Mouse (Mus musculus): Measurements from ENCODE around the gene Ugdh. TPM values are rescaled to one million over a fixed set of nuclear protein-coding genes. Genes with fewer than 3 reads are reported as not detected.

Gene Ugdh
- polyA plus RNA-seq, 1 experiment = 89.6 TPM

DNA sequence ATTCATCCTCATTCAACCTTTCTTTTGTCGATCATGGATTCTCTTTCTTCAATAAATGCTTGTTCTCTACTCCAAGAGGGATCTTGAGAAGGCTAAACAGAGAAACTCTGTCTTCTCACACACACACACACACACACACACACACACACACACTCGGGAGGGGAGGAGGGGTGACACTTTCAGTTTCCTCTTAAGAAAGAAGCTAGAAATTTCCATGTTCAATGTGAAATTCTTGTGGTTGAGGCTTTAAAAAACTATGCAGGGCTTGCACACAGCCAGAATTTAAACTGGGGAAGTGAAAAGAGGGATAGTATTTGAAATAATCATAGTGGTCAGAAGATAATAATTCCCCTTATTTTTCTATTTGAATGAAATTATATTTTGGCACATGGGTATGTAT, 40.1 kb upstream of the Ugdh start:
- no peaks in the 10 kb centered on the region for H3K79me3 ChIP-seq (ENCODE audit: low read depth)
- peaks cover 9% of the 10 kb centered on the region for H3K79me2 ChIP-seq (ENCODE audit: control insufficient read depth, insufficient read depth)
- no peak overlapping the region for H3K4me3 ChIP-seq (ENCODE audit: insufficient read depth, poor library complexity, severe bottlenecking)
- TF ChIP-seq CTCF (IDR thresholded peaks at IDR 0.05; ENCODE audit: control insufficient read depth, insufficient read depth, insufficient read length) (no peak), CEBPB (IDR thresholded peaks at IDR 0.05; ENCODE audit: low read depth) (no peak), MYOD1 (IDR thresholded peaks at IDR 0.05; ENCODE audit: control insufficient read depth, insufficient read length, low read depth) (no peak), MAX (IDR thresholded peaks at IDR 0.05) (no peak), FOSL1 (IDR thresholded peaks at IDR 0.05; ENCODE audit: insufficient read depth, low read length, poor library complexity, severe bottlenecking) (no peak), USF1 (IDR thresholded peaks at IDR 0.05; ENCODE audit: low read depth) (no peak), MYOG (IDR thresholded peaks at IDR 0.05; ENCODE audit: control insufficient read depth, extremely low read depth, insufficient read length) (no peak)
- no peaks in the 10 kb centered on the region for H3K36me3 ChIP-seq (ENCODE audit: control insufficient read depth, insufficient read depth)
- no peak overlapping the region for H3ac ChIP-seq (ENCODE audit: control insufficient read depth, insufficient read length, low read depth)
- H3K27me3 ChIP-seq (ENCODE audit: control insufficient read depth, insufficient read depth, insufficient read length) = no peaks in the 10 kb centered on the region

DNA sequence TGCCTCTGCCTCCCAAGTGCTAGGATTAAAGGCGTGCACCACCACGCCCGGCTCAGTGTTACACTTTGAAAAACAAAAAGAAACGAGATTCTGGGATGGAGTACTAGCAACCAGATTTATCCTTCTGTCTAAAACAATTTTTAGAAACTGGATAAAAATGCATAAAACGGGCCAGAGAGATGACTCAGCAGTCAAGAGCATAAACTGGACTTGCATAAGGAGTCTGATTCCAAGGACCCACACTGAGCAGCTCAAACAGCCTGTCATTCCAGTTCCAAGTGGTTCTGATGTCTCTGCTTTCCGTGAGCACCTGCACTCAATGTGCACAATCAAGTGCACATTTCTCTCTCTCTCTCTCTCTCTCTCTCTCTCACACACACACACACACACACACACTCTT, 34.0 kb upstream of the Ugdh start:
- Histone ChIP-seq H3K4me3 (ENCODE audit: insufficient read depth, poor library complexity, severe bottlenecking) (no peak overlapping the region), H3K79me2 (ENCODE audit: control insufficient read depth, insufficient read depth) (no peaks in the 10 kb centered on the region), H3ac (ENCODE audit: control insufficient read depth, insufficient read length, low read depth) (no peak overlapping the region), H3K27me3 (ENCODE audit: control insufficient read depth, insufficient read depth, insufficient read length) (no peaks in the 10 kb centered on the region), H3K36me3 (ENCODE audit: control insufficient read depth, insufficient read depth) (peaks cover 10% of the 10 kb centered on the region), H3K79me3 (ENCODE audit: low read depth) (no peaks in the 10 kb centered on the region)
- TF ChIP-seq MAX (IDR thresholded peaks at IDR 0.05) (no peak), CEBPB (IDR thresholded peaks at IDR 0.05; ENCODE audit: low read depth) (no peak), MYOG (IDR thresholded peaks at IDR 0.05; ENCODE audit: control insufficient read depth, extremely low read depth, insufficient read length) (no peak), MYOD1 (IDR thresholded peaks at IDR 0.05; ENCODE audit: control insufficient read depth, insufficient read length, low read depth) (no peak), USF1 (IDR thresholded peaks at IDR 0.05; ENCODE audit: low read depth) (no peak), FOSL1 (IDR thresholded peaks at IDR 0.05; ENCODE audit: insufficient read depth, low read length, poor library complexity, severe bottlenecking) (no peak), CTCF (IDR thresholded peaks at IDR 0.05; ENCODE audit: control insufficient read depth, insufficient read depth, insufficient read length) (no peak)

DNA sequence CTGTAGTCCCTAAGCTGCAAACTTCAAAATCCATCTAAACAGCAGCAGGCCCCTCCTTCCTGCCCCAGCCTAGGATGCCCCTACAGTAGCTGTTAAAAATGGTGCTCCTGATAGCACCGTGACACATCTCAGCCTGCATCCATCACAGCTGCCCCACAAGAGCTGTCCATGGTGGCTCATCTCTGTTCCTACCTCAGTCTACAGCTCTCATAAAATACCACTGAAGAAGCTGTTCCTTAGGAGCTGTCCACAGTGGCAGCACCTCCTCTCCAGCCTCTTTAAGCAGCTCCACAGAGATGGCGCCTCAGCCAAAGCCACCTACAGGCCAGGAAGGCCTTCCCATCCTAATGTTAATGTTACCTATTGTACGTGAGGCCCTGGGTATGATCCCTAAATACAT, 31.2 kb upstream of the Ugdh start:
- TF ChIP-seq USF1 (IDR thresholded peaks at IDR 0.05; ENCODE audit: low read depth) (no peak), MYOD1 (IDR thresholded peaks at IDR 0.05; ENCODE audit: control insufficient read depth, insufficient read length, low read depth) (no peak), MAX (IDR thresholded peaks at IDR 0.05) (no peak), MYOG (IDR thresholded peaks at IDR 0.05; ENCODE audit: control insufficient read depth, extremely low read depth, insufficient read length) (no peak), CTCF (IDR thresholded peaks at IDR 0.05; ENCODE audit: control insufficient read depth, insufficient read depth, insufficient read length) (no peak), CEBPB (IDR thresholded peaks at IDR 0.05; ENCODE audit: low read depth) (no peak), FOSL1 (IDR thresholded peaks at IDR 0.05; ENCODE audit: insufficient read depth, low read length, poor library complexity, severe bottlenecking) (no peak)
- no peaks in the 10 kb centered on the region for H3K79me3 ChIP-seq (ENCODE audit: low read depth)
- H3K36me3 ChIP-seq (ENCODE audit: control insufficient read depth, insufficient read depth) = peaks cover 10% of the 10 kb centered on the region
- no peak overlapping the region for H3ac ChIP-seq (ENCODE audit: control insufficient read depth, insufficient read length, low read depth)
- no peaks in the 10 kb centered on the region for H3K79me2 ChIP-seq (ENCODE audit: control insufficient read depth, insufficient read depth)
- no peak overlapping the region for H3K4me3 ChIP-seq (ENCODE audit: insufficient read depth, poor library complexity, severe bottlenecking)
- no peaks in the 10 kb centered on the region for H3K27me3 ChIP-seq (ENCODE audit: control insufficient read depth, insufficient read depth, insufficient read length)

DNA sequence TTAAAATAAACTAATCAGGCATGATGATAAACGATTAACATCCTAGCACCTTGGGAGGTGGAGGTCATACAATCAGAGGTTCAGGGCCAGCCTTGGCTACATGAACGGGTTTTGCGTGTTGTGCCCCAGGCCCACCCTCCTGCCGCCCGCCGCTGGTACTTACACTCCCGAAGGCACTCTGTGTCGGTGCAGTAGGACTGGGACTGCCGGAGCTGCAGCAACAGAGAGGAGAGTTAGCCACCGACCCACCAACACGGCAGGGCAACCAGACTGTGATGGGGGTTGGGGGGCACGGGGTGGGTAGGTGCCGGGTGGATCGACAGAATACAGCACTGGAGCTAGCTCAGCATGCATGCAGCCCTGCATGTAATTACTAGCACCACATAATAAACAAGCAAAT, 24.6 kb upstream of the Ugdh start:
- TF ChIP-seq MYOD1 (IDR thresholded peaks at IDR 0.05; ENCODE audit: control insufficient read depth, insufficient read length, low read depth) = no peak
- TF ChIP-seq USF1 (IDR thresholded peaks at IDR 0.05; ENCODE audit: low read depth) = no peak
- TF ChIP-seq FOSL1 (IDR thresholded peaks at IDR 0.05; ENCODE audit: insufficient read depth, low read length, poor library complexity, severe bottlenecking) = no peak
- TF ChIP-seq CTCF (IDR thresholded peaks at IDR 0.05; ENCODE audit: control insufficient read depth, insufficient read depth, insufficient read length) = no peak
- no peak for TF ChIP-seq MAX (IDR thresholded peaks at IDR 0.05)
- no peak for TF ChIP-seq MYOG (IDR thresholded peaks at IDR 0.05; ENCODE audit: control insufficient read depth, extremely low read depth, insufficient read length)
- Histone ChIP-seq H3K79me3 (ENCODE audit: low read depth) (no peaks in the 10 kb centered on the region), H3K27me3 (ENCODE audit: control insufficient read depth, insufficient read depth, insufficient read length) (no peaks in the 10 kb centered on the region), H3ac (ENCODE audit: control insufficient read depth, insufficient read length, low read depth) (no peak overlapping the region), H3K79me2 (ENCODE audit: control insufficient read depth, insufficient read depth) (peaks cover 6% of the 10 kb centered on the region), H3K4me3 (ENCODE audit: insufficient read depth, poor library complexity, severe bottlenecking) (no peak overlapping the region), H3K36me3 (ENCODE audit: control insufficient read depth, insufficient read depth) (no peaks in the 10 kb centered on the region)

DNA sequence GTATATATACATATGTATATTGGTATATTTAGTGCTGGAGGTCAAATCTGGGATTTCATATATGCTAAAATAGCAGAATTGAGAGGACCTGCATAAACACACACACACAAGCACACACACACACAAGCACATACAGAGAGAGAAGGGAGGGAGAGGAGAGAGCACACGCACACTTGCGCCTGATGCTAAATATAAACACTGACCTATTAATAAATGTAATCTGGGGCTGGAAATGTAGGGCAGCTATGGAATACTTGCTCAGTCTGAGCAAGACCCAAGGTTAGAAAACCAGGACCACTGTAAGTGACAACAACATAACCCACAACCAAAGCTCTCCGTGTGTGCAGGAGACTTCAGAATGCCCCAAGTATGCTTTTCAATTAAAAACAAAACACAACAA, 23.7 kb upstream of the Ugdh start:
- Histone ChIP-seq H3K4me3 (ENCODE audit: insufficient read depth, poor library complexity, severe bottlenecking) (no peak overlapping the region), H3K79me3 (ENCODE audit: low read depth) (no peaks in the 10 kb centered on the region), H3K36me3 (ENCODE audit: control insufficient read depth, insufficient read depth) (no peaks in the 10 kb centered on the region), H3ac (ENCODE audit: control insufficient read depth, insufficient read length, low read depth) (no peak overlapping the region), H3K79me2 (ENCODE audit: control insufficient read depth, insufficient read depth) (peaks cover 6% of the 10 kb centered on the region), H3K27me3 (ENCODE audit: control insufficient read depth, insufficient read depth, insufficient read length) (no peaks in the 10 kb centered on the region)
- TF ChIP-seq CTCF (IDR thresholded peaks at IDR 0.05; ENCODE audit: control insufficient read depth, insufficient read depth, insufficient read length) (no peak), MYOG (IDR thresholded peaks at IDR 0.05; ENCODE audit: control insufficient read depth, extremely low read depth, insufficient read length) (no peak), FOSL1 (IDR thresholded peaks at IDR 0.05; ENCODE audit: insufficient read depth, low read length, poor library complexity, severe bottlenecking) (no peak), MAX (IDR thresholded peaks at IDR 0.05) (no peak), USF1 (IDR thresholded peaks at IDR 0.05; ENCODE audit: low read depth) (no peak), MYOD1 (IDR thresholded peaks at IDR 0.05; ENCODE audit: control insufficient read depth, insufficient read length, low read depth) (no peak), CEBPB (IDR thresholded peaks at IDR 0.05; ENCODE audit: low read depth) (no peak)

DNA sequence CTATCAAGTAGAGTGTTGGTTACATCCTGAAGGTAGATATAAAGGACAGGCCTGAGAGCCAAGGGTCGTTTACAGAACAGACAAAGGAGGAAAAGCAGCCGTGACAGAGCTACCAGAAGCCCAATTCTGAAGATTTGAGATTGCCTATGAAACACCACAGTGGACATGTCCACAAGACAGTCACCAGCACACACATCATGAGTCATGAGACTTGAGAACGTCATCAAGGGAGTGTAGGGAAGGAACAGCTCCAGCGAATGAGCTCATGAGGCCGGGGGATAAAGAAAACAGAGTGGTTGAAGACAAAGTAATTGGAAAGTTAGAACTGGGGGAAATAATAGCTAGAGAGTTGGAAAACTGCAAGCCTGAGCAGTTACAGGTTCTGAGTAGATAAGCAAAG, 22.1 kb upstream of the Ugdh start:
- Histone ChIP-seq H3K4me3 (ENCODE audit: insufficient read depth, poor library complexity, severe bottlenecking) (no peak overlapping the region), H3K79me3 (ENCODE audit: low read depth) (no peaks in the 10 kb centered on the region), H3K79me2 (ENCODE audit: control insufficient read depth, insufficient read depth) (peaks cover 10% of the 10 kb centered on the region), H3ac (ENCODE audit: control insufficient read depth, insufficient read length, low read depth) (no peak overlapping the region), H3K36me3 (ENCODE audit: control insufficient read depth, insufficient read depth) (no peaks in the 10 kb centered on the region), H3K27me3 (ENCODE audit: control insufficient read depth, insufficient read depth, insufficient read length) (no peaks in the 10 kb centered on the region)
- TF ChIP-seq CEBPB (IDR thresholded peaks at IDR 0.05; ENCODE audit: low read depth) = no peak
- no peak for TF ChIP-seq CTCF (IDR thresholded peaks at IDR 0.05; ENCODE audit: control insufficient read depth, insufficient read depth, insufficient read length)
- TF ChIP-seq MAX (IDR thresholded peaks at IDR 0.05) = no peak
- no peak for TF ChIP-seq MYOG (IDR thresholded peaks at IDR 0.05; ENCODE audit: control insufficient read depth, extremely low read depth, insufficient read length)
- TF ChIP-seq USF1 (IDR thresholded peaks at IDR 0.05; ENCODE audit: low read depth) = peak; percentile 2
- TF ChIP-seq FOSL1 (IDR thresholded peaks at IDR 0.05; ENCODE audit: insufficient read depth, low read length, poor library complexity, severe bottlenecking) = peak; percentile 77
- TF ChIP-seq MYOD1 (IDR thresholded peaks at IDR 0.05; ENCODE audit: control insufficient read depth, insufficient read length, low read depth) = no peak
